Mouse (Mus musculus) olfactory bulb, adult 2 months (tissue): ENCODE data around the gene Prdm9.

ENCODE experiments used
- CTCF ChIP-seq: fragments of 200-500 bp; IDR thresholded peaks from 2 replicates; pipeline ENCODE4 v1.5.1; 2012; ENCODE audit warnings: low read depth, mild to moderate bottlenecking, low read length, moderate library complexity; ENCODE audit not compliant: insufficient read depth
- POLR2A ChIP-seq: fragments of 200-500 bp; IDR thresholded peaks from 2 replicates; pipeline ENCODE4 v1.6.1; 2012; ENCODE audit warnings: mild to moderate bottlenecking, low read depth, low read length, moderate library complexity; ENCODE audit not compliant: insufficient read depth

GRCm38 (mm10) chr17:15549713-15550112 is 14.4 kb downstream of the Prdm9 start:
- TF ChIP-seq CTCF (no peak), POLR2A (no peak)
